24 mouse cellular contexts compared by ENCODE assay signal in genomic region chr5:98804761-98805160, GRCm38 (mm10). TPM values are rescaled to one million over a fixed set of nuclear protein-coding genes. Genes with fewer than 3 reads are reported as not detected.
A peak's percentile ranks its signal among the peaks of the same experiment; 100 is the strongest.
DNase-seq lines count a peak whose midpoint lies in the region; TF ChIP-seq lines count a peak whose summit lies in the region.
"Had no signal": no experiment of that assay in that cellular context is flagged by ENCODE, and none has a peak within 500 bp of the region (broad histone marks: within the 10 kb centered on the region; RNA-seq: fewer than 3 reads in every experiment).

No protein-coding gene starts in this region.

- peak overlapping the region; percentile 17; the same call in 1 of the 2 replicates for H3K4me3 ChIP-seq in E14TG2a.4 (replicated peaks; ENCODE audit: low read length)
- H3K4me3 ChIP-seq: embryonic facial prominence, embryonic 13.5 days; embryonic facial prominence, embryonic 15.5 days; erythroblast, embryonic 14.5 days; forebrain, embryonic 13.5 days; forebrain, embryonic 15.5 days had no signal

- no peaks in the 10 kb centered on the region for H3K36me3 ChIP-seq in E14TG2a.4 (ENCODE audit: insufficient read depth, low read length)
- H3K36me3 ChIP-seq: embryonic facial prominence, embryonic 13.5 days; embryonic facial prominence, embryonic 15.5 days; forebrain, embryonic 15.5 days had no signal

- H3K9me3 ChIP-seq in E14TG2a.4 (ENCODE audit: low read length): no peaks in the 10 kb centered on the region
- H3K9me3 ChIP-seq: embryonic facial prominence, embryonic 13.5 days; embryonic facial prominence, embryonic 15.5 days; forebrain, embryonic 13.5 days; forebrain, embryonic 15.5 days had no signal

- DNase-seq in cerebellum, postnatal 10 days: peak; percentile 74 to 81
- no peak for DNase-seq in cerebellum, adult 9-11 months
- DNase-seq in heart, adult 11 months: peak; percentile 80
- no peak for DNase-seq in heart, postnatal 36 days
- DNase-seq in spleen, postnatal 14 days (ENCODE audit: low spot score in 2 of 2): no peak
- DNase-seq in retina, embryonic 14.5 days (ENCODE audit: low spot score): no peak
- DNase-seq: adrenal gland, adult 2 months; adrenal gland, postnatal 10 days; adrenal gland, postnatal 25 days; cerebellum, adult 11 months; cerebellum, adult 18-20 months; cerebellum, adult 9-10 months; cerebellum, postnatal 36 days; embryo, embryonic 11 days; forebrain, postnatal 0 days had no signal

- no peaks in the 10 kb centered on the region for H3K4me1 ChIP-seq in E14TG2a.4 (replicated peaks; ENCODE audit: low read depth, low read length)
- H3K4me1 ChIP-seq: embryonic facial prominence, embryonic 13.5 days; embryonic facial prominence, embryonic 15.5 days; forebrain, embryonic 15.5 days had no signal

- intact Hi-C loops in heart, postnatal 36 days (cut with DNase I): no loop called here

- TF ChIP-seq CTCF in E14TG2a.4 (conservative IDR thresholded peaks at IDR 0.05; ENCODE audit: low read length): no peak

- no peaks in the 10 kb centered on the region for H3K27me3 ChIP-seq in E14TG2a.4 (ENCODE audit: insufficient read depth, low read length)
- H3K27me3 ChIP-seq: embryonic facial prominence, embryonic 13.5 days; embryonic facial prominence, embryonic 15.5 days; forebrain, embryonic 13.5 days; forebrain, embryonic 15.5 days had no signal

RNA-seq across cellular contexts. Expression of gene Bmp3, which starts 49.5 kb away (rescaled TPM):
- total RNA-seq in heart, postnatal 36 days (2021): under 1 TPM; 0.22 to 0.41 TPM
- total RNA-seq: common myeloid progenitor, adult 5-6 weeks; ES-E14; MEL had no signal

Comparison
In these comparisons a context has a peak if more than half of its experiments do, and no peak if none do; other contexts are left out.
1. DNase-seq: peak in cerebellum, postnatal 10 days (2 of 2) and heart, adult 11 months (single experiment); none in cerebellum, adult 9-11 months (single experiment), heart, postnatal 36 days (0 of 2), spleen, postnatal 14 days (0 of 2) and retina, embryonic 14.5 days (single experiment).